Mouse (Mus musculus): ENCODE measurements around the gene Ankrd31. TPM values are rescaled to one million over a fixed set of nuclear protein-coding genes. Genes with fewer than 3 reads are reported as not detected.

Ankrd31 gene
- total and polyA plus RNA-seq, 3 experiments, result not detected

DNA sequence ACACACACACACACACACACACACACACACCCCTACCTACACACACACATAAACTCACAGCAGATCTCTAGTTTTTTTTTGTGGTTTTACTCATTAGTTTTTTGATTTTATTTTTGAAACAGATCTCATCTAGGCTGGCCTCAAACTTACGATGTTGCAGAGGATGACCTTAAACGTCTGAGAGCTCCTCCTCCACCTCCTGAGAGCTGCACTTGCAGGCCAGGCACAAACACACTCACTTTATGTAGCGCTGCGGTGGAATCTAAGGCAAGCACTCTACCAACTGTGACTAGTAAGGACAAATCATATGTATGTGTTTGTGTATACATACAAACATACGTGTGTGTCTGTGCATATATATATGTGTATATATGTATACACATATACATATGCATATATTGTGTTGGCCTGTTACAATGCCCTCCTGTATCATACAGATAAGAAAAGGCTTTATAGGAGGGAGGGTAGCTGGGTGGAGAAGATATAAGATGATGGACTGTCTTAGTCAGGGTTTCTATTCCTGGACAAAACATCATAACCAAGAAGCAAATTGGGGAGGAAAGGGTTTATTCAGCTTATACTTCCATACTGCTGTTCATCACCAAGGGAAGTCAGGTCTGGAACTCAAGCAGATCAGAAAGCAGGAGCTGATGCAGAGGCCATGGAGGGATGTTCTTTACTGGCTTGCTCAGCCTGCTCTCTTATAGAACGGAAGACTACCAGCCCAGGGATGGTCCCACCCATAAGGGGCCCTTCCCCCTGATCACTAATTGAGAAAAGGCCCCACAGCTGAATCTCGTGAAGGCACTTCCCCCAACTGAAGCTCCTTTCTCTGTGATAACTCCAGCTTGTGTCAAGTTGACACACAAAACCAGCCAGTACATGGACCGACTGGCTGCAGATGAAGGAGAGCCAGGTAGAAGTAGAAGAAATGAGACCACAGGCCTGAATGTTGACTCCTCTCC is 38.5 kb upstream of the Ankrd31 start:
- Histone ChIP-seq H3K9me3 (replicated peaks; ENCODE audit: insufficient read depth, low read length) (no peaks in the 10 kb centered on the region), H3K4me1 (ENCODE audit: control insufficient read depth in 1 of 2, insufficient read depth in 2 of 2, low read length in 2 of 2) (peaks cover 4 to 6% of the 10 kb centered on the region in 2 experiments), H3K9ac (ENCODE audit: control insufficient read depth, low read depth, low read length, poor library complexity, severe bottlenecking) (no peak overlapping the region), H3K27ac (ENCODE audit: control insufficient read depth, low read depth, low read length) (no peak overlapping the region), H3K4me3 (ENCODE audit: control insufficient read depth in 1 of 2, insufficient read depth in 1 of 2, low read depth in 2 of 2, low read length in 2 of 2) (no peak overlapping the region), H3K27me3 (ENCODE audit: control insufficient read depth in 1 of 2, insufficient read depth in 2 of 2, low read length in 2 of 2) (no peaks in the 10 kb centered on the region), H3K79me2 (ENCODE audit: control insufficient read depth, insufficient read depth, low read length, poor library complexity) (no peaks in the 10 kb centered on the region), H3K36me3 (ENCODE audit: control insufficient read depth in 1 of 2, insufficient read depth in 2 of 2, low read length in 2 of 2) (peaks cover 0 to 5% of the 10 kb centered on the region in 2 experiments; a peak in 2 of 4 replicates)
- TF ChIP-seq USF1 (IDR thresholded peaks at IDR 0.05; ENCODE audit: low read depth, low read length) (no peak), ZNF384 (IDR thresholded peaks at IDR 0.05; ENCODE audit: low read depth, low read length) (no peak), TCF12 (IDR thresholded peaks at IDR 0.05; ENCODE audit: low read depth, low read length) (peak; percentile 28; the same call in 1 of the 2 replicates), TBP (IDR thresholded peaks at IDR 0.05; ENCODE audit: low read depth, low read length) (no peak), POLR2A (IDR thresholded peaks at IDR 0.05; ENCODE audit: control insufficient read depth in 1 of 2, insufficient read depth in 1 of 2, low read depth in 1 of 2, low read length in 2 of 2, poor library complexity in 1 of 2) (no peak), MAFK (IDR thresholded peaks at IDR 0.05; ENCODE audit: borderline replicate concordance, low read depth, low read length) (no peak), HCFC1 (IDR thresholded peaks at IDR 0.05; ENCODE audit: low read depth, low read length) (no peak), UBTF (IDR thresholded peaks at IDR 0.05; ENCODE audit: borderline replicate concordance, insufficient read depth, low read depth, low read length) (no peak), MAZ (IDR thresholded peaks at IDR 0.05; ENCODE audit: low read depth, low read length) (no peak), RAD21 (IDR thresholded peaks at IDR 0.05; ENCODE audit: low read depth, low read length) (no peak), CHD2 (IDR thresholded peaks at IDR 0.05; ENCODE audit: low read length) (no peak), MYB (IDR thresholded peaks at IDR 0.05; ENCODE audit: low read depth, low read length) (no peak), TAL1 (IDR thresholded peaks at IDR 0.05; ENCODE audit: low read length) (0 out of 2 replicates have a peak, but pooled peaks have one; percentile 9), RCOR1 (IDR thresholded peaks at IDR 0.05; ENCODE audit: low read depth, low read length) (no peak), MAX (IDR thresholded peaks at IDR 0.05; ENCODE audit: low read length) (no peak), NELFE (IDR thresholded peaks at IDR 0.05; ENCODE audit: low read depth, low read length) (no peak), ZC3H11A (IDR thresholded peaks at IDR 0.05; ENCODE audit: low read depth, low read length) (no peak), EP300 (IDR thresholded peaks at IDR 0.05; ENCODE audit: low read depth in 1 of 2, low read length in 2 of 2) (peak in 1 of 2 experiments; percentile 23; a peak in 1 of 4 replicates), POLR2AphosphoS2 (IDR thresholded peaks at IDR 0.05; ENCODE audit: low read length) (no peak), SIN3A (IDR thresholded peaks at IDR 0.05; ENCODE audit: low read length) (no peak), ZKSCAN1 (IDR thresholded peaks at IDR 0.05; ENCODE audit: low read depth, low read length) (no peak), ETS1 (IDR thresholded peaks at IDR 0.05; ENCODE audit: low read depth, low read length) (no peak), POLR2AphosphoS5 (IDR thresholded peaks at IDR 0.05; ENCODE audit: borderline replicate concordance, low read depth, low read length) (no peak), E2F4 (IDR thresholded peaks at IDR 0.05; ENCODE audit: borderline replicate concordance, low read depth, low read length) (no peak), JUND (IDR thresholded peaks at IDR 0.05; ENCODE audit: low read depth, low read length) (no peak), CTCF (IDR thresholded peaks at IDR 0.05 in 2 of 3, conservative IDR thresholded peaks at IDR 0.05 in 1 of 3; ENCODE audit: control insufficient read depth in 1 of 3, insufficient read depth in 1 of 3, low read depth in 2 of 3, low read length in 3 of 3, poor library complexity in 1 of 3, severe bottlenecking in 1 of 3) (no peak)
- DNase-seq (ENCODE audit: low read depth, low spot score), result peak; percentile 21

Measured in MEL (cell line).